Mouse (Mus musculus) CH12.LX (cell line): ENCODE measurements around the gene Chac2.

Experiments
- CTCF ChIP-seq, 2 experiments: IDR thresholded peaks in 1 of 2; conservative IDR thresholded peaks in 1 of 2; 2 replicates each; pipeline ENCODE4 v1.5.1; 2011 to 2012; ENCODE audit warnings: low read depth in 2 of 2, low read length in 2 of 2, improper control_type of control experiment in 1 of 2, inconsistent platforms in 1 of 2, mild to moderate bottlenecking in 1 of 2, moderate library complexity in 1 of 2
- IRF4 ChIP-seq: IDR thresholded peaks from 2 replicates; pipeline ENCODE4 v1.6.1; 2014; ENCODE audit warnings: low read depth, mild to moderate bottlenecking, inconsistent platforms, low read length, improper control_type of control experiment
- MYC ChIP-seq: IDR thresholded peaks from 2 replicates; pipeline ENCODE4 v1.6.1; 2011; ENCODE audit warnings: low read depth, mild to moderate bottlenecking, improper control_type of control experiment, low read length
- POLR2A ChIP-seq: IDR thresholded peaks from 2 replicates; pipeline ENCODE4 v1.6.1; 2011; ENCODE audit warnings: low read depth, mild to moderate bottlenecking, improper control_type of control experiment, low read length

DNA sequence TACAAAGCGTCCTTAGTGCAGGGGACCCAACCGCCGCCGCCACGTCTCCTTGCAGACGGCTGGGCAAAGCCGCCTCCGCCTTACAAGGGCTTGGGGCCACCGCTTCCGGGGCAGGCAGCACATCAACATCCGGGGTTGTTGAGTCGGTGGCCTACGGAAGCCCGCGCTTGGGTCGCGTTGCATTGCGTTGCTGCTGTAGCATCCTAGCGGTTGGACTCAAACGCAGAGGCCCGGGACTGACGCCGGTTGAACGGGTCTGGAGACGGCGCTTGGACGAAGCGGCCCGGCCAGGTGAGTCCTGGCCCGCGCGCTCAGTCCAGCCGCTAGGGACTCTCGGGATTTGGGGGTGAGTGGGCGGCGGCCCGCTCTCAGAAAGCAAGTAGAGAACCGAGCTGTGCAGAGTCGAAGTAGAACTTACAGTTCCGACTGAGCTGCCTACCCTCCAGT is 31.8 kb downstream of the Chac2 start, which contains the start of gene Erlec1:
- TF ChIP-seq IRF4 = peak; percentile 39
- no peak for TF ChIP-seq CTCF (conservative IDR thresholded peaks at IDR 0.05 in 1 of 2, IDR thresholded peaks at IDR 0.05 in 1 of 2; ENCODE audit: low read depth in 2 of 2, low read length in 2 of 2)
- peak; percentile 88 for TF ChIP-seq POLR2A
- peak; percentile 20; the same call in 1 of the 2 replicates for TF ChIP-seq MYC
